Mouse (Mus musculus): ENCODE results near the gene Olfr497. TPM values are rescaled to one million over a fixed set of nuclear protein-coding genes. Genes with fewer than 3 reads are reported as not detected.

The Olfr497 gene
- not detected for total RNA-seq (2021)

DNA sequence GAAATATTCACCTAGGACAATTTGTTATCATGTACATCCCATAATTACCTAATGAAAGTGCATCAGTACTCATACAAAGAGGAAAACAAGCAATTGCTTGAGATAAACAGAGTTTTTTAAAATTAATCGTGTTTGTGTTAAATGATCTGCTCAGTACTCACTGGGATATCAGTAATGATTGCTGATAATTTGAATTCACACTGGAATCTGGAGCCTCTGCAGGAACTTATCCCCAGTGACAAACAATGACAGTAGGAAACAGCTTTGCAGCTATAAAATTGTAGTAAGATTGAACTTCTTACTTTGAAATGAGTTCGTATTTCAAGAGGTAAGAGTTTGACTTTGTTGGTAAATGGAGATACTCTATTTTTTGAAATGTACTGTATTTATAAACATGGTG is at the start of gene Olfr497:
Olfr497 (plus strand) TSS at position 301 of the 400 bp plus-strand sequence.
- DNase-seq (ENCODE audit: low spot score in 2 of 2): no peak
- intact Hi-C loops (cut with DNase I): no loop called here

DNA sequence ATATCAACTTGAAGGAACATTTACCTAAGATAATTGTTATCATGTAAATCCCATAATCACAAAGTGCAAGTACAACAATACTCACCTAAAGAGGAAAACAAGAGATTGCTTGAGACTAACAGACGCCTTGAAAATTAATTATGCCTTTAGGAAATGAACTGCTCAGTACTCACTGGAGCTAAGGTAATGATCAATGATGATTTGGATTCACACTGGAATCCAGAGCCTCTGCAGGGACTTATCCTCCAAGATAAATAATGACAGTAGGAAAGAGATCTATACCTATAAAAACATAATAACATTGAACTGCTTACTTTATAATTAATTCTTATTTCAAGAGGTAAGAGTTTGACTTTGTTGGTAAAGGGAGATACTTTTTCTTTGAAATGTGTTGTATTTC is 27.4 kb upstream of the Olfr497 start, which contains the start of gene Olfr495:
Olfr495 (plus strand) TSS at position 301 of the 400 bp plus-strand sequence.
- intact Hi-C loops (cut with DNase I): no loop called here
- DNase-seq (ENCODE audit: low spot score in 2 of 2): no peak

DNA sequence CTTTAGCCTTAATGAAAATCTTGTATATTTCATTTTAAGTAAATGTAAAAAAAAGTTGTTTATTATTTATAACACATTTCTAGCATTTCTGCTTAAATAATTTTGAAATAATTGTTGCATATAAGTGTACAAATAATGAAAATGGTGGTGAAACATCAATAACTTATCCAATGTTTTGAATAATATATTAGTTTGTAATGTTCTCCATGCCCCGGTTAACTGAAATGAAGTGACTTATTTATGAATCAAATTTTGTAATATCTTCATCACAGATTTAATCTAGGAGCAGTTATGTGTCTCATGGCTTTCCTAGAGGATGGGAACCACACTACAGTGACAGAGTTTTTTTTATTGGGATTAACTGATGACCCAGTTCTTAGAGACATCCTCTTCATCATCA is 44.8 kb downstream of the Olfr497 start, which contains the start of gene Olfr498:
Olfr498 (plus strand) TSS at position 301 of the 400 bp plus-strand sequence.
- no peak for DNase-seq (ENCODE audit: low spot score in 2 of 2)
- intact Hi-C loops (cut with DNase I): no loop called here

Other genes starting within 250 kb of the Olfr497 start
- gene Olfr486, start 247.7 kb upstream of the Olfr497 start, total RNA-seq (2021): not detected
- not detected for gene Olfr487, start 205.8 kb upstream of the Olfr497 start, total RNA-seq (2021)
- not detected for gene Olfr488, start 162.1 kb upstream of the Olfr497 start, total RNA-seq (2021)
- gene Olfr490, start 131.5 kb upstream of the Olfr497 start, total RNA-seq (2021): not detected
- gene Olfr491, start 107.0 kb upstream of the Olfr497 start, total RNA-seq (2021): not detected
- gene Olfr492, start 96.7 kb upstream of the Olfr497 start, total RNA-seq (2021): not detected
- gene Olfr493, start 73.4 kb upstream of the Olfr497 start, total RNA-seq (2021): not detected
- not detected for gene Olfr494, start 55.1 kb upstream of the Olfr497 start, total RNA-seq (2021)
- not detected for gene Olfr495, start 27.3 kb upstream of the Olfr497 start, total RNA-seq (2021)
- gene Olfr498, start 44.9 kb downstream of the Olfr497 start, total RNA-seq (2021): not detected
- not detected for gene Olfr502, start 104.6 kb downstream of the Olfr497 start, total RNA-seq (2021)
- not detected for gene Olfr503, start 124.1 kb downstream of the Olfr497 start, total RNA-seq (2021)
- gene Olfr504, start 145.4 kb downstream of the Olfr497 start, total RNA-seq (2021): not detected
- gene Olfr506, start 190.4 kb downstream of the Olfr497 start, total RNA-seq (2021): not detected
- gene Olfr507, start 201.4 kb downstream of the Olfr497 start, total RNA-seq (2021): not detected
- gene Olfr508, start 209.6 kb downstream of the Olfr497 start, total RNA-seq (2021): not detected
- under 1 TPM in 1 of 2 experiments, not detected in 1; 0.09 TPM for gene Olfr509, start 231.5 kb downstream of the Olfr497 start, total RNA-seq (2021)
- gene Olfr510, start 246.0 kb downstream of the Olfr497 start, total RNA-seq (2021): not detected